Mouse (Mus musculus) spleen, adult 2 months (tissue): ENCODE results near the gene Vmn1r37. TPM values are rescaled to one million over a fixed set of nuclear protein-coding genes. Genes with fewer than 3 reads are reported as not detected.
"Not testable (repeated sequence)": the region's sequence is repeated elsewhere in the genome, so short reads cannot be mapped to it uniquely, and the experiment has no call there.

ENCODE experiments used
- DNase-seq, 2 experiments: peaks; one replicate each; pipeline versions ENCODE4 v3.0.0 to v3.0.0-alpha.2; 2012 to 2021; ENCODE audit warnings: low spot score in 2 of 2, low read depth in 1 of 2
- H3K27ac ChIP-seq: fragments of 200-500 bp; 2 replicates; pipeline ENCODE4 v1.5.1; 2012; ENCODE audit warnings: low read length, inconsistent platforms; ENCODE audit not compliant: insufficient read depth
- H3K27me3 ChIP-seq: fragments of 200-500 bp; 2 replicates; pipeline ENCODE4 v1.6.1; 2012; ENCODE audit warnings: mild to moderate bottlenecking, moderate library complexity, low read length, inconsistent platforms; ENCODE audit not compliant: control insufficient read depth, insufficient read depth
- H3K36me3 ChIP-seq: fragments of 200-500 bp; 2 replicates; pipeline ENCODE4 v1.6.1; 2012; ENCODE audit warnings: mild to moderate bottlenecking, low read length, inconsistent platforms; ENCODE audit not compliant: control insufficient read depth, insufficient read depth
- H3K4me1 ChIP-seq: fragments of 200-500 bp; 2 replicates; pipeline ENCODE4 v1.6.1; 2011; ENCODE audit warnings: inconsistent platforms; ENCODE audit not compliant: control insufficient read depth, insufficient read depth, insufficient read length
- H3K4me3 ChIP-seq: fragments of 200-500 bp; 2 replicates; pipeline ENCODE4 v1.5.1; 2011; ENCODE audit warnings: mild to moderate bottlenecking, inconsistent platforms; ENCODE audit not compliant: insufficient read depth, insufficient read length; ENCODE audit errors: extremely low read depth
- CTCF ChIP-seq: fragments of 200-500 bp; IDR thresholded peaks from 2 replicates; pipeline ENCODE4 v1.5.1; 2011; ENCODE audit warnings: mild to moderate bottlenecking, inconsistent platforms; ENCODE audit not compliant: insufficient read depth, insufficient read length, insufficient replicate concordance; ENCODE audit errors: extremely low read depth
- POLR2A ChIP-seq: fragments of 200-500 bp; IDR thresholded peaks from 2 replicates; pipeline ENCODE4 v1.6.1; 2011; ENCODE audit warnings: low read depth, low read length, inconsistent platforms
- WGBS: fragments of 180-500 bp; shearing (Covaris S2); methylation state at CpG from one replicate; pipeline ENCODE4 v1.1.7; 2018; 5-methylcytosine and 5-hydroxymethylcytosine counted together
- polyA plus RNA-seq: library from polyadenylated mRNA; depleted of rRNA; stranded (reverse); fragments of >200 nt; gene quantifications from 2 replicates; pipeline ENCODE4 v1.2.3, GENCODE M21; 2012; rRNA removed

Gene Vmn1r37
- not detected in 2 replicates for polyA plus RNA-seq

DNA sequence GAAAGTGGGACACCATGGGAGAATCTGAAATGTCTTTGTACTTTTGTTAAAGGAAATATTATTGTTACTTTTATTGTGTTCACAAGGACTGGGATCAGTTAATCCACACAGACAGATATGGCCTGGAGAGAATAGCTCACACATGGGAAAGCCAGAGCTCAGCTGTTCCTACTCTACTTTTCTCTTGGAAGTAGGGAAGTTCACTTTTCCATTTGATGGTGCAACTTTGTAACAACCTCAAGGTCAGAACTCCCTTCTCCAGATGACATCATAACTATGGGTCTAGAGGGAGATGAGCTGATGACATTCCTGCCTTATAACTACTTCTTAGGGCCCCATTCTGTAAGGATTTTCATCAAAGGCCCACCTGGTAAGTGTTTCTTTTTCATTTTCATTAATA, at the start of gene Vmn1r37:
Gene Vmn1r37, plus strand, starts transcription at position 301 of the 400 bp plus-strand sequence.
- not testable (repeated sequence) for H3K4me3 ChIP-seq, H3K27me3 ChIP-seq, H3K4me1 ChIP-seq, DNase-seq, H3K36me3 ChIP-seq, H3K27ac ChIP-seq

DNA sequence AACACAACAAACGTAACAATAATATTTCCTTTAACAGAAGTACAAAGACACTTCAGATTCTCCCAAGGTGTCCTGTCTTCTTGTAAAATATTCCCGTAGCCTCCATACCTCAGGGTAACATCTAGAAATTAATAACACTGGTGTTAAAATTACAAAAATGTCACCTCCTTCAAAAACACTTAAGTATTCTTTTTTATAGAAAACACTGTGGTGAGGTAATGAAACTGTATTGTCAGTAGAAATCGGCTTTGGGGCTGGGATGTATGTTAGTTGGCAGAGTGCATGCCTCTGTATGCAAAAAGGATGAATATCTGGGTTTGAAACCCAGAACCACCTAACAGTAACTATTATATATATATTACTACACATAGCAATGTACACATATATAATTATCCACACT, 43.4 kb upstream of the Vmn1r37 start, which contains the start of gene Vmn1r35:
Gene Vmn1r35, minus strand, starts transcription at position 101 of the 400 bp plus-strand sequence.
- H3K4me3 ChIP-seq = no peak within 1 kb of the TSS
- WGBS = 86% methylated on average over 3 of the region's 3 CpGs

DNA sequence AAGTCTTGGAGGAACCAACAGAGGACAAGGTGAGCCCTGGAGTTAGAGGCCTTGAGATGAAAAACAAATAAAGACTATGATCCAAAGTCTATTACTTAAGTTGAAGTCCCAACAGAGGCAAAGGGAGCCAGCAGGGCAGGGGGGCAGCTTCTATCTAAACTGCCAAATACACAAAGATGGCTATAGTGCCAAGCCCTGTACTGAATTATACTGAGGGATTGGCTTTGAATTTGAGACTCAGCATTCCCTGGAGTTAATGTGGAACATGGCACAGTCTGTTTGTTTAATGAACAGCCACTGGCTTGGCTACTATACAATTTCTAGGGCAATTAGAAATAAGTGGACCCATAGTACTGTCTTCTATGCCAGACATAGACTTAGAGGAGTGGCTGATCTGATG, 20.3 kb upstream of the Vmn1r37 start:
- TF ChIP-seq POLR2A (no peak), CTCF (no peak)
- Histone ChIP-seq H3K27me3 (no peaks in the 10 kb centered on the region), H3K4me3 (no peak overlapping the region), H3K27ac (no peak overlapping the region), H3K4me1 (no peaks in the 10 kb centered on the region), H3K36me3 (no peaks in the 10 kb centered on the region)
- no peak for DNase-seq

More for the DNA sequence above, 43.4 kb upstream of the Vmn1r37 start, which contains the start of gene Vmn1r35:
- no peak for TF ChIP-seq CTCF
- TF ChIP-seq POLR2A = no peak
- Histone ChIP-seq H3K4me1 (no peaks in the 10 kb centered on the region), H3K36me3 (no peaks in the 10 kb centered on the region), H3K27me3 (no peaks in the 10 kb centered on the region), H3K27ac (no peak within 1 kb of the TSS)
- DNase-seq = no peak

DNA sequence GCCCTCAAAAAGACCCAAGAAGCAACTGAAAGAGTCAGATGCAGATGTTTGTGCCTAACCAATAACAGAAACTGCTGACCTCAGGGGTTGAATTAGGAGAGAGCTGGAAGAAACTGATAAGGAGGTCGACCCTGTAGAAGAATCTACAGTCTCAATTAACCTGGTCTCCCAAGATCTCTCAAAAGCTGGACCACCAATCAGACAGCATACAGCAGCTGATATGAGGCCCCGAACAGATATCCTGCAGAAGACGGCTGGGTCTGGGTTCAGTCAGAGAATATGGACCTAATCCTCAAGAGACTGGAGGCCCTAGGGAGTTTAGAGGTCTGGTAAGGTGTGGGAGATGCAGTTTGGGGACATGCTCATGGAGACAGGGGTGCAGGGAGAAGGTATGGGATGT, 15.3 kb upstream of the Vmn1r37 start:
- DNase-seq = no peak
- TF ChIP-seq CTCF (no peak), POLR2A (no peak)
- WGBS = 70% methylated on average over 3 of the region's 3 CpGs

DNA sequence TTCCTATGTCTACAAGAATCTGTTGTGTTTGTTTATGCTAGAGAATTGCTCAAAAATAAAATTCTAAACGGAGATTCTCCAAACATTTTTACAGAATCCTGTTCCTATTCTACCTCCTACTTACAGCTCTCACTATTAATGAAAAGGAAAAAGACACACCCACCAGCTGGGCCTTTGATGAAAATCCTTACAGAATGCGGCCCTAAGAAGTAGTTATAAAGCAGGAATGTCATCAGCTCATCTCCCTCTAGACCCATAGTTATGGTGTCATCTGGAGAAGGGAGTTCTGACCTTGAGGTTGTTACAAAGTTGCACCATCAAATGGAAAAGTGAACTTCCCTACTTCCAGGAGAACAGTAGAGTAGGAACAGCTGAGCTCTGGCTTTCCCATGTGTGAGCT, 10.1 kb upstream of the Vmn1r37 start, which contains the start of gene Vmn1r36:
Gene Vmn1r36, minus strand, starts transcription at position 101 of the 400 bp plus-strand sequence.
- WGBS = 72% methylated on average over 2 of the region's 2 CpGs
- not testable (repeated sequence) for DNase-seq, H3K27me3 ChIP-seq

More for the DNA sequence above, 15.3 kb upstream of the Vmn1r37 start:
- no peak overlapping the region for H3K27ac ChIP-seq
- H3K27me3 ChIP-seq = no peaks in the 10 kb centered on the region
- H3K4me1 ChIP-seq = no peaks in the 10 kb centered on the region
- H3K36me3 ChIP-seq = no peaks in the 10 kb centered on the region
- no peak overlapping the region for H3K4me3 ChIP-seq

DNA sequence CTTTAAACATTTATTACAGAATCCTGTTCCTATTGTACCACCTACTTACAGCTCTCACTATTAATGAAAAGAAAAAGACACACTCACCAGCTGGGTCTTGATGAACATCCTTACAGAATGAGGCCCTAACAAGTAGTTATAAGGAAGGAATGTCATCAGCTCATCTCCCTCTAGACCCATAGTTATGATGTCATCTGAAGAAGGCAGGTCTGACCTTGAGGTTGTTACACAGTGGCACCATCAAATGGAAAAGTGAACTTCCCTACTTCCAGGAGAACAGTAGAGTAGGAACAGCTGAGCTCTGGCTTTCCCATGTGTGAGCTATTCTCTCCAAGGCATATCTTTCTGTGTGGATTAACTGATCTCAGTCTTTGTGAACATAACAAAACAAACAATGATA, 53.3 kb downstream of the Vmn1r37 start, which contains the start of gene Vmn1r38:
Gene Vmn1r38, minus strand, starts transcription at position 101 of the 400 bp plus-strand sequence.
- not testable (repeated sequence) for H3K4me3 ChIP-seq, H3K27me3 ChIP-seq, H3K36me3 ChIP-seq, H3K4me1 ChIP-seq, H3K27ac ChIP-seq, DNase-seq

More for the DNA sequence above, 10.1 kb upstream of the Vmn1r37 start, which contains the start of gene Vmn1r36:
- not testable (repeated sequence) for H3K27ac ChIP-seq, H3K4me3 ChIP-seq, H3K4me1 ChIP-seq, H3K36me3 ChIP-seq

Other genes with a start within 250 kb of the Vmn1r37 start
- gene Mad2l1, start 194.0 kb upstream of the Vmn1r37 start, polyA plus RNA-seq = 3.7 and 5.5 TPM in 2 replicates
- gene Vmn1r32, start 169.3 kb upstream of the Vmn1r37 start, polyA plus RNA-seq = not detected in 2 replicates
- gene Vmn1r33, start 111.1 kb upstream of the Vmn1r37 start, polyA plus RNA-seq = not detected in 2 replicates
- not detected in 2 replicates for gene Vmn1r34, start 85.5 kb upstream of the Vmn1r37 start, polyA plus RNA-seq
- not detected in 2 replicates for gene Vmn1r35, start 43.5 kb upstream of the Vmn1r37 start, polyA plus RNA-seq
- not detected in 2 replicates for gene Vmn1r36, start 10.2 kb upstream of the Vmn1r37 start, polyA plus RNA-seq
- gene Vmn1r38, start 53.2 kb downstream of the Vmn1r37 start, polyA plus RNA-seq = not detected in 2 replicates
- not detected in 2 replicates for gene Vmn1r39, start 81.2 kb downstream of the Vmn1r37 start, polyA plus RNA-seq
- gene Gng12, start 167.0 kb downstream of the Vmn1r37 start, polyA plus RNA-seq = 6.6 and 6.9 TPM in 2 replicates